Mouse (Mus musculus): ENCODE results near the gene Tiam1.
A peak's percentile ranks its signal among the peaks of the same experiment; 100 is the strongest.
"Not testable (repeated sequence)": the region's sequence is repeated elsewhere in the genome, so short reads cannot be mapped to it uniquely, and the experiment has no call there.

The Tiam1 gene

GRCm38 (mm10) chr16:90109500-90109899, 34.1 kb downstream of the Tiam1 start:
- DNase-seq (ENCODE audit: low read depth, low spot score): peak; percentile 58

GRCm38 (mm10) chr16:90104714-90105459, 38.7 kb downstream of the Tiam1 start:
- DNase-seq (ENCODE audit: low read depth, low spot score): no peak

- DNase-seq (ENCODE audit: low read depth, low spot score): no peak
Measured at GRCm38 (mm10) chr16:90103726-90104125, 39.8 kb downstream of the Tiam1 start.

- no peak for DNase-seq (ENCODE audit: low read depth, low spot score)
Measured at GRCm38 (mm10) chr16:90102596-90102995, 41.0 kb downstream of the Tiam1 start.

GRCm38 (mm10) chr16:90098191-90098605, 45.4 kb downstream of the Tiam1 start:
- no peak for DNase-seq (ENCODE audit: low read depth, low spot score)

- DNase-seq (ENCODE audit: low read depth, low spot score): no peak
Measured at GRCm38 (mm10) chr16:90097769-90098168, 45.8 kb downstream of the Tiam1 start.

- no peak for DNase-seq (ENCODE audit: low read depth, low spot score)
Measured at GRCm38 (mm10) chr16:90096011-90096410, 47.6 kb downstream of the Tiam1 start.

GRCm38 (mm10) chr16:90093015-90093414, 50.6 kb downstream of the Tiam1 start:
- no peak for DNase-seq (ENCODE audit: low read depth, low spot score)

- DNase-seq (ENCODE audit: low read depth, low spot score): no peak
Measured at GRCm38 (mm10) chr16:90091906-90092305, 51.7 kb downstream of the Tiam1 start.

- no peak for DNase-seq (ENCODE audit: low read depth, low spot score)
Measured at GRCm38 (mm10) chr16:90091112-90091720, 52.4 kb downstream of the Tiam1 start.

GRCm38 (mm10) chr16:90090368-90090767, 53.2 kb downstream of the Tiam1 start:
- DNase-seq (ENCODE audit: low read depth, low spot score): no peak

- DNase-seq (ENCODE audit: low read depth, low spot score): no peak
Measured at GRCm38 (mm10) chr16:90087256-90087655, 56.3 kb downstream of the Tiam1 start.

- no peak for DNase-seq (ENCODE audit: low read depth, low spot score)
Measured at GRCm38 (mm10) chr16:90086111-90086510, 57.5 kb downstream of the Tiam1 start.

- DNase-seq (ENCODE audit: low read depth, low spot score): no peak
Measured at GRCm38 (mm10) chr16:90085580-90085979, 58.0 kb downstream of the Tiam1 start.

GRCm38 (mm10) chr16:90081125-90081524, 62.4 kb downstream of the Tiam1 start:
- no peak for DNase-seq (ENCODE audit: low read depth, low spot score)

- no peak for DNase-seq (ENCODE audit: low read depth, low spot score)
Measured at GRCm38 (mm10) chr16:90078806-90079381, 64.7 kb downstream of the Tiam1 start.

- DNase-seq (ENCODE audit: low read depth, low spot score): peak; percentile 40
Measured at GRCm38 (mm10) chr16:90073510-90073909, 70.1 kb downstream of the Tiam1 start.

GRCm38 (mm10) chr16:90072651-90073050, 70.9 kb downstream of the Tiam1 start:
- DNase-seq (ENCODE audit: low read depth, low spot score): peak; percentile 59

- DNase-seq (ENCODE audit: low read depth, low spot score): not testable (repeated sequence)
Measured at GRCm38 (mm10) chr16:90071125-90071524, 72.4 kb downstream of the Tiam1 start.

GRCm38 (mm10) chr16:90070104-90070503, 73.5 kb downstream of the Tiam1 start:
- no peak for DNase-seq (ENCODE audit: low read depth, low spot score)

GRCm38 (mm10) chr16:90069197-90069596, 74.4 kb downstream of the Tiam1 start:
- peak; percentile 33 for DNase-seq (ENCODE audit: low read depth, low spot score)

- peak; percentile 61 for DNase-seq (ENCODE audit: low read depth, low spot score)
Measured at GRCm38 (mm10) chr16:90052905-90053519, 90.6 kb downstream of the Tiam1 start.
